Mouse (Mus musculus) mouse embryonic stem cell (cell line): ENCODE results near the gene Spata1.

Experiments
- in situ Hi-C, 2 experiments: fragments of 300-500 bp; cut with MboI; formaldehyde crosslinking; loops; 1 replicate in 1 of 2; 3 replicates in 1 of 2; pipeline ENCODE4 v1.14.3; 2019 to 2020; ENCODE audit warnings: low sequenced_read_pairs in 2 of 2, low pct_unique_long_range_greater_than_20kb in 1 of 2, mixed read lengths in 1 of 2; ENCODE audit not compliant: unreplicated experiment in 1 of 2

Spata1 gene

GRCm38 (mm10) chr3:146499431-146500002 is at the start of gene Spata1, which contains the start of gene Gng5:
TSS of gene Spata1 (minus strand) at chr3:146499753.
TSS of gene Gng5 (plus strand) at chr3:146499807.
- in situ Hi-C loops: no loop called here

- in situ Hi-C loops: no loop called here
Measured at GRCm38 (mm10) chr3:146543632-146544031, 44.1 kb upstream of the Spata1 start.

GRCm38 (mm10) chr3:146540521-146541273 is 41.1 kb upstream of the Spata1 start:
- in situ Hi-C loops: no loop called here

- in situ Hi-C loops: no loop called here
Measured at GRCm38 (mm10) chr3:146534986-146535385, 35.4 kb upstream of the Spata1 start.

- in situ Hi-C loops: no loop called here
Measured at GRCm38 (mm10) chr3:146528335-146528734, 28.8 kb upstream of the Spata1 start.

- in situ Hi-C loops: no loop called here
Measured at GRCm38 (mm10) chr3:146521652-146522020, 22.1 kb upstream of the Spata1 start.

GRCm38 (mm10) chr3:146520798-146521651 is 21.5 kb upstream of the Spata1 start, which contains the start of gene Rpf1:
TSS of gene Rpf1 (minus strand) at chr3:146521429.
- in situ Hi-C loops: no loop called here

- in situ Hi-C loops: no loop called here
Measured at GRCm38 (mm10) chr3:146520226-146520797, 20.8 kb upstream of the Spata1 start.

- in situ Hi-C loops: no loop called here
Measured at GRCm38 (mm10) chr3:146506711-146507110, 7.2 kb upstream of the Spata1 start.

- in situ Hi-C loops: no loop called here
Measured at GRCm38 (mm10) chr3:146501601-146502123, 2.1 kb upstream of the Spata1 start.

GRCm38 (mm10) chr3:146500810-146501201 is 1.3 kb upstream of the Spata1 start:
- in situ Hi-C loops: no loop called here

GRCm38 (mm10) chr3:146500003-146500809 is 653 bp upstream of the Spata1 start:
- in situ Hi-C loops: no loop called here

- in situ Hi-C loops: no loop called here
Measured at GRCm38 (mm10) chr3:146498989-146499388, 564 bp downstream of the Spata1 start.

GRCm38 (mm10) chr3:146494941-146495340 is 4.6 kb downstream of the Spata1 start:
- in situ Hi-C loops: no loop called here

GRCm38 (mm10) chr3:146486464-146486863 is 13.1 kb downstream of the Spata1 start:
- in situ Hi-C loops: loop anchor here in 1 of 2 experiments (10.0 kb wide), 1 partner anchor 142 kb away; no protein-coding TSS in a partner anchor

- in situ Hi-C loops: loop anchor here in 1 of 2 experiments (10.0 kb wide), 1 partner anchor 137 kb away; no protein-coding TSS in a partner anchor
Measured at GRCm38 (mm10) chr3:146482044-146482443, 17.5 kb downstream of the Spata1 start.

- in situ Hi-C loops: no loop called here
Measured at GRCm38 (mm10) chr3:146474428-146474827, 25.1 kb downstream of the Spata1 start.

GRCm38 (mm10) chr3:146473741-146474140 is 25.8 kb downstream of the Spata1 start:
- in situ Hi-C loops: no loop called here
